Mouse (Mus musculus) kidney, adult 2 months (tissue): ENCODE results near the gene Cox11.

Experiments used
- CTCF ChIP-seq: fragments of 200-500 bp; conservative IDR thresholded peaks from 2 replicates; pipeline ENCODE4 v1.5.1; 2011; ENCODE audit warnings: low read depth, mild to moderate bottlenecking, control low read depth, low read length, moderate library complexity, mixed read lengths; ENCODE audit not compliant: insufficient read depth, insufficient read length
- POLR2A ChIP-seq: fragments of 200-500 bp; IDR thresholded peaks from one replicate; pipeline ENCODE4 v1.6.1; 2011; ENCODE audit warnings: low read depth, low read length, control low read depth

- no peak for TF ChIP-seq POLR2A
- no peak for TF ChIP-seq CTCF
Measured at GRCm38 (mm10) chr11:90638312-90638830, 398 bp downstream of the Cox11 start.
